Mouse (Mus musculus): Measurements from ENCODE around the gene Zfp710. TPM values are rescaled to one million over a fixed set of nuclear protein-coding genes. Genes with fewer than 3 reads are reported as not detected.

Gene Zfp710
- total and polyA plus RNA-seq, 2 experiments from 2014 or later: 10.7 to 33.6 TPM

GRCm38 (mm10) chr7:80071209-80071608 is 46.6 kb downstream of the Zfp710 start:
- Histone ChIP-seq H3K27me3 (ENCODE audit: insufficient read depth, low read length) (no peaks in the 10 kb centered on the region), H3K4me2 (ENCODE audit: low read depth, low read length, poor library complexity, severe bottlenecking) (no peak overlapping the region), H3K4me1 (ENCODE audit: insufficient read depth, low read length) (peaks cover 35% of the 10 kb centered on the region), H3K9me3 (ENCODE audit: low read length) (no peaks in the 10 kb centered on the region), H3K36me3 (ENCODE audit: insufficient read depth, low read length) (no peaks in the 10 kb centered on the region), H3K27ac (ENCODE audit: low read depth, low read length) (no peak overlapping the region), H3K4me3 (ENCODE audit: low read depth, low read length) (no peak overlapping the region), H3K9ac (replicated peaks; ENCODE audit: low read length, poor library complexity, severe bottlenecking) (no peak overlapping the region)
- no peak for TF ChIP-seq CTCF (IDR thresholded peaks at IDR 0.05)
- DNase-seq (ENCODE audit: low spot score) (no peak), ATAC-seq (ENCODE audit: low FRiP score) (no peak)
- 95% methylated on average over 9 of the region's 9 CpGs for WGBS

- Histone ChIP-seq H3K4me1 (ENCODE audit: insufficient read depth, low read length) (peaks cover 39% of the 10 kb centered on the region), H3K9ac (replicated peaks; ENCODE audit: low read length, poor library complexity, severe bottlenecking) (no peak overlapping the region), H3K4me3 (ENCODE audit: low read depth, low read length) (no peak overlapping the region), H3K9me3 (ENCODE audit: low read length) (no peaks in the 10 kb centered on the region), H3K27ac (ENCODE audit: low read depth, low read length) (peak overlapping the region; percentile 62), H3K27me3 (ENCODE audit: insufficient read depth, low read length) (no peaks in the 10 kb centered on the region), H3K36me3 (ENCODE audit: insufficient read depth, low read length) (no peaks in the 10 kb centered on the region), H3K4me2 (ENCODE audit: low read depth, low read length, poor library complexity, severe bottlenecking) (peak overlapping the region; percentile 20)
- 12% methylated on average over 6 of the region's 6 CpGs for WGBS
- peak; percentile 53 for ATAC-seq (ENCODE audit: low FRiP score)
- no peak for TF ChIP-seq CTCF (IDR thresholded peaks at IDR 0.05)
- peak; percentile 67 for DNase-seq (ENCODE audit: low spot score)
These were observed 47.7 kb downstream of the Zfp710 start for GRCm38 (mm10) chr7:80072297-80072696.

- ATAC-seq (ENCODE audit: low FRiP score) (no peak), DNase-seq (ENCODE audit: low spot score) (no peak)
- H3K9me3 ChIP-seq (ENCODE audit: low read length): no peaks in the 10 kb centered on the region
- peaks cover 39% of the 10 kb centered on the region for H3K4me1 ChIP-seq (ENCODE audit: insufficient read depth, low read length)
- TF ChIP-seq CTCF (IDR thresholded peaks at IDR 0.05): no peak
- H3K4me2 ChIP-seq (ENCODE audit: low read depth, low read length, poor library complexity, severe bottlenecking): no peak overlapping the region
- H3K27ac ChIP-seq (ENCODE audit: low read depth, low read length): no peak overlapping the region
- no peak overlapping the region for H3K4me3 ChIP-seq (ENCODE audit: low read depth, low read length)
- no peak overlapping the region for H3K9ac ChIP-seq (replicated peaks; ENCODE audit: low read length, poor library complexity, severe bottlenecking)
- no peaks in the 10 kb centered on the region for H3K27me3 ChIP-seq (ENCODE audit: insufficient read depth, low read length)
- 70% methylated on average over 8 of the region's 8 CpGs for WGBS
- no peaks in the 10 kb centered on the region for H3K36me3 ChIP-seq (ENCODE audit: insufficient read depth, low read length)
These were observed 48.9 kb downstream of the Zfp710 start for GRCm38 (mm10) chr7:80073506-80073905.

- ATAC-seq (ENCODE audit: low FRiP score): no peak
- 45% methylated on average over 5 of the region's 5 CpGs for WGBS
- Histone ChIP-seq H3K27me3 (ENCODE audit: insufficient read depth, low read length) (no peaks in the 10 kb centered on the region), H3K9me3 (ENCODE audit: low read length) (no peaks in the 10 kb centered on the region), H3K4me2 (ENCODE audit: low read depth, low read length, poor library complexity, severe bottlenecking) (no peak overlapping the region), H3K4me1 (ENCODE audit: insufficient read depth, low read length) (peaks cover 39% of the 10 kb centered on the region), H3K36me3 (ENCODE audit: insufficient read depth, low read length) (no peaks in the 10 kb centered on the region), H3K27ac (ENCODE audit: low read depth, low read length) (no peak overlapping the region), H3K9ac (replicated peaks; ENCODE audit: low read length, poor library complexity, severe bottlenecking) (no peak overlapping the region), H3K4me3 (ENCODE audit: low read depth, low read length) (no peak overlapping the region)
- TF ChIP-seq CTCF (IDR thresholded peaks at IDR 0.05): no peak
- no peak for DNase-seq (ENCODE audit: low spot score)
These were observed 50.4 kb downstream of the Zfp710 start for GRCm38 (mm10) chr7:80074921-80075441.

- no peaks in the 10 kb centered on the region for H3K9me3 ChIP-seq (ENCODE audit: low read length)
- no peaks in the 10 kb centered on the region for H3K36me3 ChIP-seq (ENCODE audit: insufficient read depth, low read length)
- H3K4me2 ChIP-seq (ENCODE audit: low read depth, low read length, poor library complexity, severe bottlenecking): no peak overlapping the region
- peaks cover 34% of the 10 kb centered on the region for H3K4me1 ChIP-seq (ENCODE audit: insufficient read depth, low read length)
- H3K27me3 ChIP-seq (ENCODE audit: insufficient read depth, low read length): no peaks in the 10 kb centered on the region
- ATAC-seq (ENCODE audit: low FRiP score) (no peak), DNase-seq (ENCODE audit: low spot score) (no peak)
- no peak overlapping the region for H3K9ac ChIP-seq (replicated peaks; ENCODE audit: low read length, poor library complexity, severe bottlenecking)
- peak overlapping the region; percentile 32; the same call in 1 of the 2 replicates for H3K27ac ChIP-seq (ENCODE audit: low read depth, low read length)
- no peak overlapping the region for H3K4me3 ChIP-seq (ENCODE audit: low read depth, low read length)
- WGBS: 18% methylated on average over 4 of the region's 4 CpGs
- no peak for TF ChIP-seq CTCF (IDR thresholded peaks at IDR 0.05)
These were observed 51.5 kb downstream of the Zfp710 start for GRCm38 (mm10) chr7:80075946-80076583.

- no peak overlapping the region for H3K4me2 ChIP-seq (ENCODE audit: low read depth, low read length, poor library complexity, severe bottlenecking)
- no peaks in the 10 kb centered on the region for H3K27me3 ChIP-seq (ENCODE audit: insufficient read depth, low read length)
- ATAC-seq (ENCODE audit: low FRiP score) (no peak), DNase-seq (ENCODE audit: low spot score) (no peak)
- TF ChIP-seq CTCF (IDR thresholded peaks at IDR 0.05): no peak
- H3K27ac ChIP-seq (ENCODE audit: low read depth, low read length): no peak overlapping the region
- H3K9ac ChIP-seq (replicated peaks; ENCODE audit: low read length, poor library complexity, severe bottlenecking): no peak overlapping the region
- WGBS: 67% methylated on average over 6 of the region's 6 CpGs
- peaks cover 26% of the 10 kb centered on the region for H3K4me1 ChIP-seq (ENCODE audit: insufficient read depth, low read length)
- H3K4me3 ChIP-seq (ENCODE audit: low read depth, low read length): no peak overlapping the region
- H3K9me3 ChIP-seq (ENCODE audit: low read length): no peaks in the 10 kb centered on the region
- H3K36me3 ChIP-seq (ENCODE audit: insufficient read depth, low read length): peaks cover 10% of the 10 kb centered on the region
These were observed 52.5 kb downstream of the Zfp710 start for GRCm38 (mm10) chr7:80076961-80077716.
